Mouse (Mus musculus): ENCODE measurements around the gene Pde8b.

Pde8b gene

GRCm38 (mm10) chr13:95185891-95186740 is 64.0 kb downstream of the Pde8b start:
- no peak for TF ChIP-seq GATA4 (IDR thresholded peaks at IDR 0.05; ENCODE audit: insufficient replicate concordance, low read length)

- no peak for TF ChIP-seq GATA4 (IDR thresholded peaks at IDR 0.05; ENCODE audit: insufficient replicate concordance, low read length)
These were observed 66.5 kb downstream of the Pde8b start for GRCm38 (mm10) chr13:95183686-95184085.

- no peak for TF ChIP-seq GATA4 (IDR thresholded peaks at IDR 0.05; ENCODE audit: insufficient replicate concordance, low read length)
These were observed 69.9 kb downstream of the Pde8b start for GRCm38 (mm10) chr13:95180208-95180607.

GRCm38 (mm10) chr13:95177326-95177725 is 72.8 kb downstream of the Pde8b start:
- TF ChIP-seq GATA4 (IDR thresholded peaks at IDR 0.05; ENCODE audit: insufficient replicate concordance, low read length): no peak

DNA sequence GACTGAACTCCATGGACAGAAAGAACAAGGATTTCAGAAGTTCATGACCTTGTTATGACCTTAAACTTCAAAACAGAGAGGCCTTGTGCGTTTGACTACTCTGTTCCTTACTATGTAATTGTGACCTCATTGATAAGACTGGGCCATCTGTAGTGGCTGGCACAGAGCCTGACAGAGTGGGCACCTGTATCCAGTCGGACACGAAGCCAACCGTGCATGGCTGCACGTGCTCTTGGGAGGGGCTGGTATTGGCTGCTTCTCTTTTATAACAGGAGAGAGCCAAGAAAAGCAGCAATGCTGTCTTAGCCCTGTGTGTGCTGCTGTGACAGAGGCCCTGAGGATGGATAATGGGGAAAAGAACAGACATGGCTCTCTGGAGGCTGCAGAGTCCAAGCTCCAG is 73.7 kb downstream of the Pde8b start:
- TF ChIP-seq GATA4 (IDR thresholded peaks at IDR 0.05; ENCODE audit: insufficient replicate concordance, low read length): no peak

DNA sequence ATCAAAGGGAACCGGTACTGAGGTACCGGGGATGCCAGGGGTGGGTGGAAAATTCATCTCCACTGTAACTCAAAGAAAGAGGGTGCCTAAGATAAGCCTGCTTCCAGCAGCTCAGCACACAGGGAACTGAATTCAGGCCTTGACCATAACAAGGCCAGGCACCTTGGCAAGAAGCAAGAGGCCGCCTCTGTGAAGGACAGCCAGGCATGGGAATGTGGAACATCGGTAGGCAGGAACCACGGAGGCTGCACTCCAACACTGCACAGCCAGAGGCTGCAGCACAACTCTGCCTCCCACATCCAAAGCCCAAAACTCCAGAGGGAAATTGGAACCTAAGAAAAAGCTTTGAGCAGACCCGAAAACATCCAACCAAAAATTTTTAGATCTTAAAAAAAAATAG is 75.9 kb downstream of the Pde8b start:
- TF ChIP-seq GATA4 (IDR thresholded peaks at IDR 0.05; ENCODE audit: insufficient replicate concordance, low read length): no peak

GRCm38 (mm10) chr13:95172346-95172745 is 77.8 kb downstream of the Pde8b start:
- no peak for TF ChIP-seq GATA4 (IDR thresholded peaks at IDR 0.05; ENCODE audit: insufficient replicate concordance, low read length)

DNA sequence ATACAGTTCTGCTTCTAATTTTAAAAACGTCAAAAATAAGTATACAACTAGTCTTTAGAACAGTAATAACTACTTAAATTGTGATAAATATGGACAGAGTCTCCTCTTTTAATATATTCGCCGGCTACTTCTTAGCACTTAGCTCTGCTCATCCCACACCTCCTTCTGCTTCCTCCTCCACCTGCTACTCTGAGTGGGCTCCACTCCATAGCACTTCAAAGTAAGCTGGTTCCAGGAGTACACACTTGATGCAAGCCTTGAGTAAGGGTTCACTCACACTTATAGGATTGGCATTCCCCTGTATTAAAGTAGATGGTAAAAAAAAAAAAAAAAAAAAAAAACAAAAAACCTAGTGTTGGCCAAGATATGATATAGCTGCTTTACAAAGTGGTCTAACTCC is 89.9 kb downstream of the Pde8b start:
- TF ChIP-seq GATA4 (IDR thresholded peaks at IDR 0.05; ENCODE audit: insufficient replicate concordance, low read length): no peak

DNA sequence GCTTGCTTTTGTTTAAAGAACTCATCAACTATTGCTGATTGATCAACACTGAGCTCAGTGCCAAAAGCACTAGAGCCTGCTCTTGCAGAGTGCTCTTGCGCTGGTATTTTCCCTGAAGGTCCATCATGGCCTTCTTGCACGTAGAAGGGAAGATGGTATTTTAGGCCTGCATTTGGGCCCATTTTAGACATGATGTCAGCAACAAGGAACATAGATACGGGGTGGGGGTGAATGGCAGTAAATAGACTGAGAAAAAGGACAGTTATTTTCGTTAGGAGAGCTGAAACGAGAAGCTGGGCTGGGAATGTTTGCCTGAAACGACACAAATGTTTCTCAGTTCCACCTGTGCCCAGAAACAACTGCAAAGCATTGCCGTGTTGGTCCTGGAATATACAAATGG is 91.2 kb downstream of the Pde8b start:
- TF ChIP-seq GATA4 (IDR thresholded peaks at IDR 0.05; ENCODE audit: insufficient replicate concordance, low read length): no peak

GRCm38 (mm10) chr13:95144746-95145145 is 105.4 kb downstream of the Pde8b start:
- no peak for TF ChIP-seq GATA4 (IDR thresholded peaks at IDR 0.05; ENCODE audit: insufficient replicate concordance, low read length)

GRCm38 (mm10) chr13:95140460-95141079 is 109.6 kb downstream of the Pde8b start:
- TF ChIP-seq GATA4 (IDR thresholded peaks at IDR 0.05; ENCODE audit: insufficient replicate concordance, low read length): no peak

- no peak for TF ChIP-seq GATA4 (IDR thresholded peaks at IDR 0.05; ENCODE audit: insufficient replicate concordance, low read length)
These were observed 114.6 kb downstream of the Pde8b start for GRCm38 (mm10) chr13:95135326-95136150.

DNA sequence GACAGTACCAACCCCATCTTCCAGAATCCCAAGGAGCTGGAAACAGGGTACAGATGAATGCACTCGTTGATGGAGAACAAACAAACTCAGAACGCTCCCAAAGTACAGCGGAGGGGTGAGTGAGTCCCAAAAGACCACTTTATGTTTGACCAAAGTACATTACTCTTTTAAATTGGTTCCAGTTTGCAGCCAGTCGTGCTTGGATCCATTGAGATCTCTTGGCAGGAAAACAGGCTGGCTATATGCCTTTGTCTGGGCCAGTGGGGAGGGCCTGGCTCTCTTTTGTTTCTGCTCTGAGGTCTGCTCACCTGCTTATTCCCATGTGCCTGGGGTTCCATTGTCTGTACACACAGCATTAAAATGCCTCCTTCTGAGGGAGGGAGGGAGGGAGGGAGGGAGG is 118.3 kb downstream of the Pde8b start:
- TF ChIP-seq GATA4 (IDR thresholded peaks at IDR 0.05; ENCODE audit: insufficient replicate concordance, low read length): no peak

DNA sequence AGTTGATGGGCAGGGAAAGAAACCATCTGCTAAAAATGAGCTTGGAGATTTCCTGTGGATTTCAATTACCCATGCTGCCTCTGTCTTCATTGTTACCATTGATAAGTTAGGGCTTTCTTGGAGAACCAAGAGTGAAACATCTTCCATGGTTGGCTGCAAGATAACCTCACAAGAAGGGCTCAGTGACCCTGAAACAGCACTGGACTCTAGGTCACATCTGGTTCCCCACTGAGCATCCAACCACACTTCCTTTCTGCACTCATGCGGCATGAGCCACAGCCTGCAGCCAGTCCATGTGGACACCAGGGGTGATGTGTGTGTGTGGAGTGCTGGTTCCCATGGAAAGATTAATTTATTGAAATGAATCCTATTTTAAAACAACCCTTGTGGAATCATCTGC is 119.1 kb downstream of the Pde8b start:
- 0 out of 2 replicates have a peak, but pooled peaks have one; percentile 9 for TF ChIP-seq GATA4 (IDR thresholded peaks at IDR 0.05; ENCODE audit: insufficient replicate concordance, low read length)

DNA sequence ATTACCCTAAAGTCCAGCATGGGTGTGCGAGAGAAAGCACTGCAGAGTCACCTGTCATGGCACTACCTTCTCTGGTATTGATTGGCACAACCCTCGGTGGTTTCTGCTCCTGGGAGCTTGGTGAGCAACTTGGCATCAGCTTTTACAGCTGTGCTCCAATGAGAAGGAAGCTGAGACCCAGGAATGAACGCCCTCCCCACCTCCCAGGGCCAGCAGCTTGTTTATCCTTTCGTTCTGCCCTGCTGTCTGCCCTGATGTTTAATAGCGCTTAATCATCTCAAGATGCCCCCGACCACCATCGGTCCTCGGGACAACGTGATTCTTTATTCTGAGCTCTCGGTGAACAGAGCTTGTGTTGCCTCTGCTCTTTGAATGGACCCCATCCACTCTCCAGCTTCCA is 122.8 kb downstream of the Pde8b start:
- TF ChIP-seq GATA4 (IDR thresholded peaks at IDR 0.05; ENCODE audit: insufficient replicate concordance, low read length): no peak

DNA sequence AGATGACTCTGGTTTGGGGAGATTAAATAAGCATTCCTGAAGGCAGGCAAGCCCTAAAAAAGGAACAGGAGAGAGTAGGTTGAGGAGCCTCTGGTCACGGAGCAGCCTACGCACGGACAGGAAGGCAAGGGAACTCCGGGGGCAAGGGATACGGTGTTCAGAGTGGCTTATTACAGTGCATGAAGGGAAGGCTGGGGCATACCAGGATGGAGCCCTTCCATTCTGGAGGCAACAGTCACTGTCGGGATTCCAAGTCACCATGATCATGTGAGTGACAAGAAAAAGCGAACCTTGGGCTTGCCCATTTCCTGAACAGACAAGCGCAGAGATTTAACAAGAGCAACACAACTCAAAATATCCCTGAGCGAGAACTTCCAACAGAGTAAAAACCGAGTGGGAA is 123.3 kb downstream of the Pde8b start:
- TF ChIP-seq GATA4 (IDR thresholded peaks at IDR 0.05; ENCODE audit: insufficient replicate concordance, low read length): no peak
